Mouse (Mus musculus) intestine, postnatal 0 days (tissue): ENCODE measurements around the gene Ormdl1. TPM values are rescaled to one million over a fixed set of nuclear protein-coding genes. Genes with fewer than 3 reads are reported as not detected.
"Not testable (repeated sequence)": the region's sequence is repeated elsewhere in the genome, so short reads cannot be mapped to it uniquely, and the experiment has no call there.

Source experiments
- ATAC-seq: fragments of 200-750 bp; cut with Nextera tagmentation; 2 replicates; pipeline ENCODE4 v1.8.0; 2017; ENCODE audit warnings: mild to moderate bottlenecking, moderate TSS enrichment, moderate library complexity
- H3K27ac ChIP-seq: fragments of 300-500 bp; sonication (generic); 2 replicates; pipeline ENCODE4 v1.5.1; 2014; ENCODE audit warnings: mild to moderate bottlenecking, low read depth, low read length, moderate library complexity
- H3K27me3 ChIP-seq: fragments of 300-500 bp; sonication (generic); replicated peaks from 2 replicates; pipeline ENCODE4 v1.6.1; 2014; ENCODE audit warnings: low read length, mixed read lengths; ENCODE audit not compliant: control insufficient read depth, insufficient read depth
- H3K36me3 ChIP-seq: fragments of 300-500 bp; sonication (generic); 2 replicates; pipeline ENCODE4 v1.6.1; 2014; ENCODE audit warnings: mild to moderate bottlenecking, moderate library complexity; ENCODE audit not compliant: control insufficient read depth, insufficient read depth
- H3K4me1 ChIP-seq: fragments of 300-500 bp; sonication (generic); replicated peaks from 2 replicates; pipeline ENCODE4 v1.6.1; 2014; ENCODE audit warnings: antibody characterized with exemption, low read length, mixed read lengths; ENCODE audit not compliant: control insufficient read depth, insufficient read depth
- H3K4me2 ChIP-seq: fragments of 300-500 bp; sonication (generic); replicated peaks from 2 replicates; pipeline ENCODE4 v1.6.1; 2014; ENCODE audit warnings: low read depth, mild to moderate bottlenecking, moderate library complexity
- H3K4me3 ChIP-seq: fragments of 300-500 bp; sonication (generic); 2 replicates; pipeline ENCODE4 v1.5.1; 2014; ENCODE audit warnings: low read depth, low read length
- H3K9ac ChIP-seq: fragments of 300-500 bp; sonication (generic); 2 replicates; pipeline ENCODE4 v1.6.1; 2014; ENCODE audit warnings: mild to moderate bottlenecking, low read depth, low read length
- H3K9me3 ChIP-seq: fragments of 300-500 bp; sonication (generic); 2 replicates; pipeline ENCODE4 v1.6.1; 2016; ENCODE audit warnings: mixed run types; ENCODE audit not compliant: control insufficient read depth
- CTCF ChIP-seq: sonication (generic); IDR thresholded peaks from 2 replicates; pipeline ENCODE4 v1.5.1; 2016; ENCODE audit warnings: low read depth, mild to moderate bottlenecking, control low read depth, antibody characterized with exemption, moderate library complexity
- WGBS: fragments of 180-500 bp; shearing (Covaris S2); extraction: QIAGEN DNeasy Blood & Tissue Kit; methylation state at CpG from one replicate; pipeline ENCODE4 v1.1.7; 2014; 5-methylcytosine and 5-hydroxymethylcytosine counted together
- polyA plus RNA-seq: library from polyadenylated mRNA; unstranded; fragments of >200 nt; fragmentation: Nextera tagmentation; extraction: Ambion mirVana; gene quantifications from 2 replicates; pipeline ENCODE4 v1.2.1, GENCODE M21; 2015

Gene Ormdl1
- polyA plus RNA-seq: 60.5 and 65.8 TPM in 2 replicates

- Histone ChIP-seq H3K27me3 (no peaks in the 10 kb centered on the region), H3K9me3 (no peaks in the 10 kb centered on the region), H3K9ac (peak within 1 kb of the TSS; percentile 78), H3K4me3 (peak within 1 kb of the TSS; percentile 73), H3K4me2 (peak within 1 kb of the TSS; percentile 79), H3K4me1 (0 out of 2 replicates have a peak, but pooled peaks cover 2% of the 10 kb centered on the region), H3K27ac (peak within 1 kb of the TSS; percentile 91), H3K36me3 (0 out of 2 replicates have a peak, but pooled peaks cover 4% of the 10 kb centered on the region)
- peak; percentile 100 for ATAC-seq
- TF ChIP-seq CTCF: peak; percentile 37
- WGBS: under 1% methylated on average over 66 of the region's 66 CpGs
Measured at GRCm38 (mm10) chr1:53296581-53297383, at the start of gene Ormdl1, which contains the start of the genes Pms1 and Gm28778. Gene Ormdl1 (plus strand): TSS chr1:53297095. Gene Pms1 (minus strand): TSS chr1:53297018. Gene Gm28778 (plus strand): TSS chr1:53297111.

DNA sequence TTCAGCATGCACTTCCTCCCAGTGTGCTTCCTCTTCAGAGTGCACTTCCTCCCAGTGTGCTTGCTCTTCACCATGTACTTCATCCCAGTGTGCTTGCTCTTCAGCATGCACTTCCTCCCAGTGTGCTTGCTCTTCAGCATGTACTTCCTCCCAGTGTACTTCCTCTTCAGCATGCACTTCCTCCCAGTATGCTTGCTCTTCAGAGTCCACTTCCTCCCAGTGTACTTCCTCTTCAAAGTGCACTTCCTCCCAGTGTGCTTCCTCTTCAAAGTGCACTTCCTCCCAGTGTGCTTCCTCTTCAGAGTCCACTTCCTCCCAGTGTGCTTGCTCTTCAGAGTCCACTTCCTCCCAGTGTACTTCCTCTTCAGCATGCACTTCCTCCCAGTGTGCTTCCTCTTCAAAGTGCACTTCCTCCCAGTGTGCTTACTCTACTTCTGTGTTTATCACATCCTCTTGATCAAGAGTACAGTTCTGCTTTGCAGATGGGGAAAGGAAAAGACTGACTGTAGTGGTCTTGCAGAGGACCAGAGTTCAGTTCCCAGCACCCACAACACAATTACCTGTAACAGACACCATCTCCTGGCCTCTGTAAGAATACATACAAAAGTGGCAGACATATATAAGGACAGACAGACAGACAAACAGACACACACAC lies 31.8 kb upstream of the Ormdl1 start:
- H3K4me2 ChIP-seq, ATAC-seq, H3K9ac ChIP-seq, H3K4me1 ChIP-seq, H3K36me3 ChIP-seq, H3K27ac ChIP-seq, H3K9me3 ChIP-seq, H3K27me3 ChIP-seq, H3K4me3 ChIP-seq: not testable (repeated sequence)

GRCm38 (mm10) chr1:53269901-53270300 lies 27.0 kb upstream of the Ormdl1 start:
- no peak for ATAC-seq
- H3K4me1 ChIP-seq: no peaks in the 10 kb centered on the region
- H3K9me3 ChIP-seq: no peaks in the 10 kb centered on the region
- TF ChIP-seq CTCF: no peak
- no peak overlapping the region for H3K9ac ChIP-seq
- no peak overlapping the region for H3K4me3 ChIP-seq
- no peaks in the 10 kb centered on the region for H3K27me3 ChIP-seq
- no peak overlapping the region for H3K27ac ChIP-seq
- peaks cover 5% of the 10 kb centered on the region for H3K36me3 ChIP-seq
- no peak overlapping the region for H3K4me2 ChIP-seq
- WGBS: 60% methylated on average over 3 of the region's 3 CpGs

GRCm38 (mm10) chr1:53272646-53273045 lies 24.2 kb upstream of the Ormdl1 start:
- H3K4me2 ChIP-seq: no peak overlapping the region
- H3K36me3 ChIP-seq: no peaks in the 10 kb centered on the region
- TF ChIP-seq CTCF: peak; percentile 78
- no peaks in the 10 kb centered on the region for H3K9me3 ChIP-seq
- H3K4me3 ChIP-seq: no peak overlapping the region
- H3K27ac ChIP-seq: no peak overlapping the region
- H3K9ac ChIP-seq: no peak overlapping the region
- no peak for ATAC-seq
- H3K27me3 ChIP-seq: no peaks in the 10 kb centered on the region
- no peaks in the 10 kb centered on the region for H3K4me1 ChIP-seq

- WGBS: 38% methylated on average over 3 of the region's 3 CpGs
- no peak overlapping the region; the same call in 1 of the 2 replicates for H3K4me2 ChIP-seq
- ATAC-seq: peak; percentile 54; the same call in 1 of the 2 replicates
- 0 out of 2 replicates have a peak, but pooled peaks cover 2% of the 10 kb centered on the region for H3K4me1 ChIP-seq
- TF ChIP-seq CTCF: no peak
- no peak overlapping the region for H3K4me3 ChIP-seq
- H3K27ac ChIP-seq: no peak overlapping the region
- no peak overlapping the region for H3K9ac ChIP-seq
- H3K9me3 ChIP-seq: no peaks in the 10 kb centered on the region
- H3K27me3 ChIP-seq: no peaks in the 10 kb centered on the region
- no peaks in the 10 kb centered on the region for H3K36me3 ChIP-seq
Measured at GRCm38 (mm10) chr1:53291197-53291596, 5.7 kb upstream of the Ormdl1 start.

- Histone ChIP-seq H3K4me3 (no peak overlapping the region), H3K27me3 (no peaks in the 10 kb centered on the region), H3K36me3 (0 out of 2 replicates have a peak, but pooled peaks cover 4% of the 10 kb centered on the region), H3K9me3 (no peaks in the 10 kb centered on the region), H3K4me1 (no peaks in the 10 kb centered on the region), H3K4me2 (no peak overlapping the region), H3K9ac (no peak overlapping the region), H3K27ac (no peak overlapping the region)
- no peak for TF ChIP-seq CTCF
- ATAC-seq: no peak
- 66% methylated on average over 4 of the region's 4 CpGs for WGBS
Measured at GRCm38 (mm10) chr1:53300506-53300905, 3.6 kb downstream of the Ormdl1 start.
